7 mouse cellular contexts compared by ENCODE assay signal in genomic region chr12:116577917-116578316, GRCm38 (mm10).
DNase-seq lines count a peak whose midpoint lies in the region; ATAC-seq and TF ChIP-seq lines count a peak whose summit lies in the region.
"Not testable (repeated sequence)": the region's sequence is repeated elsewhere in the genome, so short reads cannot be mapped to it uniquely, and the experiment has no call there.

No protein-coding gene starts in this region.

- H3K4me3 ChIP-seq in forebrain, embryonic 14.5 days (ENCODE audit: low read depth, low read length); kidney, adult 2 months (ENCODE audit: insufficient read depth, low read depth, low read length): not testable (repeated sequence)

- H3K9ac ChIP-seq in forebrain, embryonic 14.5 days (ENCODE audit: low read length): not testable (repeated sequence)

- H3K4me1 ChIP-seq in forebrain, embryonic 14.5 days (ENCODE audit: control insufficient read depth, insufficient read depth, low read length): not testable (repeated sequence)
- H3K4me1 ChIP-seq in kidney, adult 2 months (ENCODE audit: control insufficient read depth, insufficient read depth, low read length): peaks cover 11% of the 10 kb centered on the region

- H3K36me3 ChIP-seq in forebrain, embryonic 14.5 days (ENCODE audit: control insufficient read depth, insufficient read depth, low read length); kidney, adult 2 months (ENCODE audit: control insufficient read depth, insufficient read depth, low read length): not testable (repeated sequence)

- WGBS in forebrain, embryonic 14.5 days: 65% methylated on average over 1 of the region's 1 CpGs
- WGBS in kidney, adult 2 months: 55% methylated on average over 1 of the region's 1 CpGs

- not testable (repeated sequence) for H3K9me3 ChIP-seq in forebrain, embryonic 14.5 days (replicated peaks; ENCODE audit: control insufficient read depth, low read length)

- not testable (repeated sequence) for ATAC-seq in forebrain, embryonic 14.5 days
- peak; percentile 82 for ATAC-seq in frontal cortex, adult (ENCODE audit: low TSS enrichment)

- DNase-seq in brain, adult 2 months (ENCODE audit: low read depth, low spot score): peak; percentile 85
- peak; percentile 22 for DNase-seq in forebrain, embryonic 14.5 days (ENCODE audit: low spot score)
- peak; percentile 59 for DNase-seq in kidney, adult 2 months
- DNase-seq in kidney, postnatal 25 days: peak; percentile 17 to 42
- DNase-seq in layer of hippocampus, adult 9-11 months: peak; percentile 45
- peak; percentile 51 for DNase-seq in right cerebral cortex, adult 18-20 months

- H3K4me2 ChIP-seq in forebrain, embryonic 14.5 days (ENCODE audit: low read length): not testable (repeated sequence)

- not testable (repeated sequence) for H3K27ac ChIP-seq in forebrain, embryonic 14.5 days (ENCODE audit: low read depth, low read length); kidney, adult 2 months (ENCODE audit: insufficient read depth, low read depth, low read length)

- not testable (repeated sequence) for TF ChIP-seq CTCF in kidney, adult 2 months (conservative IDR thresholded peaks at IDR 0.05; ENCODE audit: insufficient read depth, insufficient read length, low read depth, low read length)

- not testable (repeated sequence) for TF ChIP-seq POLR2A in kidney, adult 2 months (IDR thresholded peaks at IDR 0.05; ENCODE audit: low read depth, low read length)

- H3K27me3 ChIP-seq in forebrain, embryonic 14.5 days (replicated peaks; ENCODE audit: control insufficient read depth, insufficient read depth, low read length); kidney, adult 2 months (replicated peaks; ENCODE audit: control insufficient read depth, insufficient read depth, low read length): not testable (repeated sequence)

Comparison
In these comparisons a context has a peak if more than half of its experiments do, and no peak if none do; other contexts are left out.
1. DNase-seq: peak in every context shown above with its lines; median percentile 85 in brain, adult 2 months; 59 in kidney, adult 2 months; 51 in right cerebral cortex, adult 18-20 months; 45 in layer of hippocampus, adult 9-11 months; 30 in kidney, postnatal 25 days; 22 in forebrain, embryonic 14.5 days.